Mouse (Mus musculus) kidney, embryonic 14.5 days (tissue): ENCODE results near the gene Fgf5. TPM values are rescaled to one million over a fixed set of nuclear protein-coding genes. Genes with fewer than 3 reads are reported as not detected.

Experiments
- ATAC-seq: fragments of 200-750 bp; cut with Nextera tagmentation; 2 replicates; pipeline ENCODE4 v1.8.0; 2017; ENCODE audit warnings: moderate number of reproducible peaks, mild to moderate bottlenecking, moderate TSS enrichment, moderate library complexity; ENCODE audit not compliant: low FRiP score, low TSS enrichment
- H3K27ac ChIP-seq: fragments of 300-500 bp; sonication (generic); 2 replicates; pipeline ENCODE4 v1.5.1; 2014; ENCODE audit warnings: low read depth, mild to moderate bottlenecking, low read length, moderate library complexity, mixed read lengths
- H3K27me3 ChIP-seq: fragments of 300-500 bp; sonication (generic); 2 replicates; pipeline ENCODE4 v1.6.1; 2014; ENCODE audit warnings: mild to moderate bottlenecking, low read length; ENCODE audit not compliant: control insufficient read depth, insufficient read depth
- H3K36me3 ChIP-seq: fragments of 300-500 bp; sonication (generic); 2 replicates; pipeline ENCODE4 v1.6.1; 2014; ENCODE audit warnings: low read length, mixed read lengths; ENCODE audit not compliant: control insufficient read depth, insufficient read depth
- H3K4me1 ChIP-seq: fragments of 300-500 bp; sonication (generic); 2 replicates; pipeline ENCODE4 v1.6.1; 2014; ENCODE audit warnings: low read length, mixed read lengths; ENCODE audit not compliant: control insufficient read depth, insufficient read depth
- H3K4me2 ChIP-seq: fragments of 300-500 bp; sonication (generic); replicated peaks from 2 replicates; pipeline ENCODE4 v1.6.1; 2014; ENCODE audit warnings: low read depth, mild to moderate bottlenecking, low read length
- H3K4me3 ChIP-seq: fragments of 300-500 bp; sonication (generic); 2 replicates; pipeline ENCODE4 v1.5.1; 2014; ENCODE audit warnings: mild to moderate bottlenecking, low read length
- H3K9ac ChIP-seq: fragments of 300-500 bp; sonication (generic); 2 replicates; pipeline ENCODE4 v1.6.1; 2014; ENCODE audit warnings: low read depth, mild to moderate bottlenecking, low read length, moderate library complexity
- H3K9me3 ChIP-seq: fragments of 300-500 bp; sonication (generic); 2 replicates; pipeline ENCODE4 v1.6.1; 2016; ENCODE audit warnings: low read length; ENCODE audit not compliant: control insufficient read depth
- WGBS: fragments of 180-500 bp; shearing (Covaris S2); extraction: QIAGEN DNeasy Blood & Tissue Kit; methylation state at CpG from one replicate; pipeline ENCODE4 v1.1.7; 2014; 5-methylcytosine and 5-hydroxymethylcytosine counted together
- polyA plus RNA-seq: library from polyadenylated mRNA; unstranded; fragments of >200 nt; fragmentation: Nextera tagmentation; extraction: Ambion mirVana; gene quantifications from 2 replicates; pipeline ENCODE4 v1.2.1, GENCODE M21; 2014

Gene Fgf5
- polyA plus RNA-seq, 1 experiment from 2014 or later, result 0.32 TPM

DNA sequence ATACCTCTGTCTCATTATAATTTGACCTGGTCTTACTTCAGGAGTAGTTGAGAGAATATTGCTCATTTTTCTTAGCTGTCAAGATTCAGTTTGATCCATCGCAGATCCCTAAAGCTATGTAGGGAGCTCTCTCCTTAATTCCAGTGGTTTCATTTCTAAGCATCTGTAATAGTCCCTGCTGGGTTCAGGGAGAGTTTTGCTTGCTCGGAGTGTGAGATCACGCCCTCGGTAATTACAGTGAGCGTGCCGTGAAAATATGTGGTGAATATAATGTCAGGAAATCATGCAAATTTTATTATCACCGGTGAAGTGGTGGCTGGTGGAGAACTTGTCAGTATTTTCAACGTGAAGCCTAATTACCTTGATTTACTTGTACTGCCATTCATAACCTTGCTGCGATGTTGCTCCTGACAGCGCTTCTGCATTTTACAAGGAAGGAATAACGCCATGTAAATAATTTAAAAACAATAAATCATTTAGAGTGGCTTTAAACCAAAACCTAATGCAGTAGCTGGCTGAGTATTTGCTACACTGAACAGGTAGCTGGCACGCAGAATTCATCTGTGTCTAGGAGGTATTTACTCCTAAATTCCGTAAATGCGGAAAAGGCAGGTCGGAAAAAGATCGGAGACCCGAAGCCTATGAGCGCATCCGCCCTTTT is 38.5 kb downstream of the Fgf5 start:
- no peak overlapping the region for H3K9ac ChIP-seq
- no peak for ATAC-seq
- peaks cover 20% of the 10 kb centered on the region; the same call in 1 of the 2 replicates for H3K27me3 ChIP-seq
- no peak overlapping the region for H3K27ac ChIP-seq
- 3% methylated on average over 19 of the region's 19 CpGs for WGBS
- H3K9me3 ChIP-seq, result no peaks in the 10 kb centered on the region
- H3K36me3 ChIP-seq, result no peaks in the 10 kb centered on the region
- peak overlapping the region; percentile 36 for H3K4me2 ChIP-seq
- H3K4me3 ChIP-seq, result peak overlapping the region; percentile 28
- H3K4me1 ChIP-seq, result peaks cover 5% of the 10 kb centered on the region; the same call in 1 of the 2 replicates

DNA sequence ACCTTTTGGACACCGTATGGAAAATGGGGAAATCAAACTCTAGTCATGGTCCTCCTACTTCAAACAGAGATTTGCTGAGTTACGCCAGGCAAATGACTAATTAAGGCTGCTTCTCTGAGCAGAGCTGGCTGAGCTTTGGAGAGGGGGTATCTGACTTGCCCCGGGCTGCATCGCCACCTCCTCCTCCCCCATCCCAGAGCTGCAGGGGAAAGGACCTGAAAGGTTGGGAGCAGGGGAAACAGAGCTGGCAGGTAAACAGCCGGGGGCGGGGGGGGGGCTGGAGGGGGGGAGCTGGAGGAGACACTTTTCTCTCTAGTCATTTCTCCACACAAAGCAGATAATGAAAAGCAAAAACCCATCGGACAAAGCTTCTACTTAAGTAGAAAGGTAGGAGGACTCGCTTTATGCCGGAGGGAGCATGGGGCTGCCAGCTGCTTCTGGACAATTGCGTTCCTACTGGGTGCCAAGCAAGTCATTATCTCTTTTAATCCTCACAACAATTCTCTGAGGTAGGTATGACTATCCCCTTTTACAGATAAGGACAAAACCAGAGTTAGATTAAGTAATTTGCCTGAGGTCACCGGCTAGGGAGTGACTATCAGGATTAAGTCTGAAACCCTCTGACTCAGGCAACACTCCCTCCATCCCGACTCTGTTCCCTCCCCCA is 39.2 kb downstream of the Fgf5 start:
- no peak overlapping the region for H3K9ac ChIP-seq
- peak overlapping the region; percentile 36 for H3K4me2 ChIP-seq
- H3K36me3 ChIP-seq, result no peaks in the 10 kb centered on the region
- H3K27me3 ChIP-seq, result peaks cover 20% of the 10 kb centered on the region; the same call in 1 of the 2 replicates
- no peak overlapping the region for H3K27ac ChIP-seq
- WGBS, result under 1% methylated on average over 12 of the region's 12 CpGs
- H3K4me3 ChIP-seq, result peak overlapping the region; percentile 28
- H3K9me3 ChIP-seq, result no peaks in the 10 kb centered on the region
- no peak for ATAC-seq
- peaks cover 5% of the 10 kb centered on the region; the same call in 1 of the 2 replicates for H3K4me1 ChIP-seq

GRCm38 (mm10) chr5:98300079-98300478 is 46.1 kb downstream of the Fgf5 start:
- H3K9ac ChIP-seq, result no peak overlapping the region
- no peaks in the 10 kb centered on the region for H3K9me3 ChIP-seq
- no peaks in the 10 kb centered on the region for H3K36me3 ChIP-seq
- H3K4me3 ChIP-seq, result no peak overlapping the region
- no peak for ATAC-seq
- 76% methylated on average over 4 of the region's 4 CpGs for WGBS
- H3K4me2 ChIP-seq, result no peak overlapping the region
- H3K27ac ChIP-seq, result no peak overlapping the region
- no peaks in the 10 kb centered on the region for H3K4me1 ChIP-seq
- no peaks in the 10 kb centered on the region for H3K27me3 ChIP-seq

- no peak for ATAC-seq
- H3K36me3 ChIP-seq, result no peaks in the 10 kb centered on the region
- WGBS, result 81% methylated on average over 4 of the region's 4 CpGs
- no peaks in the 10 kb centered on the region for H3K9me3 ChIP-seq
- H3K27me3 ChIP-seq, result no peaks in the 10 kb centered on the region
- no peak overlapping the region for H3K9ac ChIP-seq
- no peak overlapping the region for H3K27ac ChIP-seq
- no peak overlapping the region for H3K4me2 ChIP-seq
- H3K4me1 ChIP-seq, result no peaks in the 10 kb centered on the region
- no peak overlapping the region for H3K4me3 ChIP-seq
Observed at GRCm38 (mm10) chr5:98305673-98306072, 51.7 kb downstream of the Fgf5 start.

- ATAC-seq, result peak; percentile 80; the same call in 1 of the 2 replicates
- Histone ChIP-seq H3K9me3 (no peaks in the 10 kb centered on the region), H3K36me3 (no peaks in the 10 kb centered on the region), H3K4me2 (no peak overlapping the region), H3K4me1 (no peaks in the 10 kb centered on the region), H3K27ac (no peak overlapping the region), H3K27me3 (no peaks in the 10 kb centered on the region), H3K4me3 (no peak overlapping the region), H3K9ac (no peak overlapping the region)
- WGBS, result 18% methylated on average over 9 of the region's 9 CpGs
Observed at GRCm38 (mm10) chr5:98306528-98306927, 52.5 kb downstream of the Fgf5 start.

- no peaks in the 10 kb centered on the region for H3K4me1 ChIP-seq
- no peak overlapping the region for H3K27ac ChIP-seq
- H3K4me3 ChIP-seq, result no peak overlapping the region
- H3K27me3 ChIP-seq, result peaks cover 7% of the 10 kb centered on the region; the same call in 1 of the 2 replicates
- H3K9ac ChIP-seq, result no peak overlapping the region
- no peaks in the 10 kb centered on the region for H3K9me3 ChIP-seq
- H3K36me3 ChIP-seq, result no peaks in the 10 kb centered on the region
- H3K4me2 ChIP-seq, result no peak overlapping the region
- 68% methylated on average over 2 of the region's 2 CpGs for whole genome bisulfite sequencing
- ATAC-seq, result no peak
Observed at GRCm38 (mm10) chr5:98326625-98327024, 72.6 kb downstream of the Fgf5 start.

Other genes starting within 250 kb of the Fgf5 start
- gene Antxr2, start 223.1 kb upstream of the Fgf5 start, polyA plus RNA-seq, result 8.2 and 18.5 TPM in 2 replicates
- gene Prdm8, start 87.0 kb upstream of the Fgf5 start, polyA plus RNA-seq, result not detected in 2 replicates
- gene Cfap299, start 75.1 kb downstream of the Fgf5 start, polyA plus RNA-seq, result 0.43 and 0.63 TPM in 2 replicates